Mouse (Mus musculus): ENCODE results near the gene Cds1. TPM values are rescaled to one million over a fixed set of nuclear protein-coding genes. Genes with fewer than 3 reads are reported as not detected.

Cds1 gene
- total and polyA plus RNA-seq, 3 experiments, result not detected

DNA sequence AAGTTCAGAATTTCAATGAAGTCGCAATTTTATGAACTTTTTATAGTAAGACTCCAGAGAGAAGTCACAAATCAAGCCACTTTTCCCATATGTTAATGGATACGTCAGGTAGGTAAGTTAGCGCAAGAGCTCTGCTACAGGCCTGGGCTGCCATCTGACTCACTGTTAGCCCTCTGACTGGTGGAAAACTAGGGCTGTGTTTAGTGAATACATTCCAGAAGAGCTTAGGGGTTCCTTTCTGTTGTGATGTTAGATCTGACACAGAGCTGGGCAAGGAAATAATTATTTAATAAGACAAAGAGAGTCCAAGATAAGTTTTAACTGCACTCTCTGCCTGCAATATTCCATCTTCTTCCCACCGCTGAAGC lies 23.7 kb upstream of the Cds1 start:
- no peak overlapping the region for H3K4me3 ChIP-seq (ENCODE audit: control insufficient read depth in 1 of 2, insufficient read depth in 1 of 2, low read depth in 2 of 2, low read length in 2 of 2)
- no peaks in the 10 kb centered on the region for H3K36me3 ChIP-seq (ENCODE audit: control insufficient read depth in 1 of 2, insufficient read depth in 2 of 2, low read length in 2 of 2)
- TF ChIP-seq USF2 (IDR thresholded peaks at IDR 0.05; ENCODE audit: borderline replicate concordance in 1 of 2, insufficient read depth in 1 of 2, low read depth in 1 of 2, low read length in 2 of 2) (no peak), UBTF (IDR thresholded peaks at IDR 0.05; ENCODE audit: borderline replicate concordance, insufficient read depth, low read depth, low read length) (no peak), ZKSCAN1 (IDR thresholded peaks at IDR 0.05; ENCODE audit: low read depth, low read length) (no peak), CHD1 (IDR thresholded peaks at IDR 0.05; ENCODE audit: low read depth, low read length) (no peak), SIN3A (IDR thresholded peaks at IDR 0.05; ENCODE audit: low read length) (no peak), SMC3 (IDR thresholded peaks at IDR 0.05; ENCODE audit: low read depth, low read length) (no peak), MYC (IDR thresholded peaks at IDR 0.05; ENCODE audit: low read depth, low read length) (no peak), HCFC1 (IDR thresholded peaks at IDR 0.05; ENCODE audit: low read depth, low read length) (no peak), ELF1 (IDR thresholded peaks at IDR 0.05; ENCODE audit: low read depth, low read length) (no peak), ETS1 (IDR thresholded peaks at IDR 0.05; ENCODE audit: low read depth, low read length) (no peak), MAFK (IDR thresholded peaks at IDR 0.05; ENCODE audit: borderline replicate concordance, low read depth, low read length) (no peak), ZMIZ1 (IDR thresholded peaks at IDR 0.05; ENCODE audit: low read depth, low read length) (no peak), TAL1 (IDR thresholded peaks at IDR 0.05; ENCODE audit: low read length) (no peak), RAD21 (IDR thresholded peaks at IDR 0.05; ENCODE audit: low read depth, low read length) (no peak), GABPA (IDR thresholded peaks at IDR 0.05; ENCODE audit: low read depth, low read length) (no peak), POLR2AphosphoS2 (IDR thresholded peaks at IDR 0.05; ENCODE audit: low read length) (no peak), NELFE (IDR thresholded peaks at IDR 0.05; ENCODE audit: low read depth, low read length) (no peak), KAT2A (conservative IDR thresholded peaks at IDR 0.05; ENCODE audit: low read depth, low read length) (no peak)
- H3K27ac ChIP-seq (ENCODE audit: control insufficient read depth, low read depth, low read length), result no peak overlapping the region
- no peaks in the 10 kb centered on the region for H3K4me1 ChIP-seq (ENCODE audit: control insufficient read depth in 1 of 2, insufficient read depth in 2 of 2, low read length in 2 of 2)
- H3K27me3 ChIP-seq (ENCODE audit: control insufficient read depth in 1 of 2, insufficient read depth in 2 of 2, low read length in 2 of 2), result no peaks in the 10 kb centered on the region
- H3K79me2 ChIP-seq (ENCODE audit: control insufficient read depth, insufficient read depth, low read length, poor library complexity), result no peaks in the 10 kb centered on the region
- DNase-seq (ENCODE audit: low read depth, low spot score), result no peak
- no peak overlapping the region for H3K9ac ChIP-seq (ENCODE audit: control insufficient read depth, low read depth, low read length, poor library complexity, severe bottlenecking)
- no peaks in the 10 kb centered on the region for H3K9me3 ChIP-seq (replicated peaks; ENCODE audit: insufficient read depth, low read length)

DNA sequence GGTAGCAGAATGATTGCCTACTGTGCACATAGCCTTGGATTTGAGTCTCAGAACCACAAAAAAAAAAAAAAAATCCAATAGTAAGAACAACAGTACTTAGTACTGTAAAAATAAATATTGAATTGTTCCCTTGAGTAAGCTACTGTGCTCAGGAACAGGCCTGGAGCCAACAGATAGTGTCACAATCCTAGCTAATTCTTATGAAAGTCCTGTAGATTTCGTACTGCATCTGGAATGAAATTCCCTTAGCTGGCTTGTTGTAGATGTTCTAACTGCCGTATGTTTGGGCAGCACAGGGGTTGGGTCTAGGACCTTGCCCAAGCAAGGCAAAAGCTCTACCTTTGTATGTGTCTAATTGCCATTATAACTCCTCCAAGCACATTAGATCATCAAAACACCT lies 22.9 kb upstream of the Cds1 start:
- Histone ChIP-seq H3K9me3 (replicated peaks; ENCODE audit: insufficient read depth, low read length) (no peaks in the 10 kb centered on the region), H3K4me3 (ENCODE audit: control insufficient read depth in 1 of 2, insufficient read depth in 1 of 2, low read depth in 2 of 2, low read length in 2 of 2) (no peak overlapping the region), H3K9ac (ENCODE audit: control insufficient read depth, low read depth, low read length, poor library complexity, severe bottlenecking) (no peak overlapping the region), H3K4me1 (ENCODE audit: control insufficient read depth in 1 of 2, insufficient read depth in 2 of 2, low read length in 2 of 2) (no peaks in the 10 kb centered on the region), H3K79me2 (ENCODE audit: control insufficient read depth, insufficient read depth, low read length, poor library complexity) (no peaks in the 10 kb centered on the region), H3K36me3 (ENCODE audit: control insufficient read depth in 1 of 2, insufficient read depth in 2 of 2, low read length in 2 of 2) (no peaks in the 10 kb centered on the region), H3K27me3 (ENCODE audit: control insufficient read depth in 1 of 2, insufficient read depth in 2 of 2, low read length in 2 of 2) (no peaks in the 10 kb centered on the region), H3K27ac (ENCODE audit: control insufficient read depth, low read depth, low read length) (no peak overlapping the region)
- TF ChIP-seq MXI1 (IDR thresholded peaks at IDR 0.05; ENCODE audit: low read depth, low read length) (no peak), MAFK (IDR thresholded peaks at IDR 0.05; ENCODE audit: borderline replicate concordance, low read depth, low read length) (no peak)
- no peak for DNase-seq (ENCODE audit: low read depth, low spot score)

All from MEL (cell line).